Mouse (Mus musculus): Measurements from ENCODE around the gene Rxfp2. TPM values are rescaled to one million over a fixed set of nuclear protein-coding genes. Genes with fewer than 3 reads are reported as not detected.

Rxfp2 gene
- polyA plus RNA-seq, 1 experiment from 2014 or later, result not detected

- H3K4me2 ChIP-seq (ENCODE audit: low read depth, low read length), result no peak overlapping the region
- no peak overlapping the region for H3K9ac ChIP-seq (ENCODE audit: low read depth, low read length)
- H3K4me1 ChIP-seq (ENCODE audit: control insufficient read depth, low read depth, low read length), result no peaks in the 10 kb centered on the region
- no peaks in the 10 kb centered on the region for H3K9me3 ChIP-seq (replicated peaks; ENCODE audit: control insufficient read depth, low read length)
- no peaks in the 10 kb centered on the region for H3K36me3 ChIP-seq (ENCODE audit: control insufficient read depth, insufficient read depth)
- no peak overlapping the region for H3K27ac ChIP-seq (ENCODE audit: low read length)
- H3K27me3 ChIP-seq (ENCODE audit: control insufficient read depth, insufficient read depth, low read depth, low read length), result no peaks in the 10 kb centered on the region
- no peak for ATAC-seq (ENCODE audit: low read depth)
- no peak overlapping the region for H3K4me3 ChIP-seq (ENCODE audit: low read depth, low read length)
Observed at GRCm38 (mm10) chr5:150071738-150072137, 53.3 kb downstream of the Rxfp2 start.

GRCm38 (mm10) chr5:150079866-150080797, 61.7 kb downstream of the Rxfp2 start:
- Histone ChIP-seq H3K27me3 (ENCODE audit: control insufficient read depth, insufficient read depth, low read depth, low read length) (no peaks in the 10 kb centered on the region), H3K4me1 (ENCODE audit: control insufficient read depth, low read depth, low read length) (no peaks in the 10 kb centered on the region), H3K4me2 (ENCODE audit: low read depth, low read length) (no peak overlapping the region), H3K36me3 (ENCODE audit: control insufficient read depth, insufficient read depth) (no peaks in the 10 kb centered on the region), H3K9ac (ENCODE audit: low read depth, low read length) (no peak overlapping the region), H3K9me3 (replicated peaks; ENCODE audit: control insufficient read depth, low read length) (no peaks in the 10 kb centered on the region), H3K27ac (ENCODE audit: low read length) (no peak overlapping the region), H3K4me3 (ENCODE audit: low read depth, low read length) (no peak overlapping the region)
- ATAC-seq (ENCODE audit: low read depth), result no peak
- 32% methylated on average over 12 of the region's 12 CpGs for WGBS (ENCODE audit: insufficient replicate concordance)

GRCm38 (mm10) chr5:150082696-150083095, 64.2 kb downstream of the Rxfp2 start:
- Histone ChIP-seq H3K27ac (ENCODE audit: low read length) (no peak overlapping the region), H3K4me1 (ENCODE audit: control insufficient read depth, low read depth, low read length) (no peaks in the 10 kb centered on the region), H3K9me3 (replicated peaks; ENCODE audit: control insufficient read depth, low read length) (no peaks in the 10 kb centered on the region), H3K4me2 (ENCODE audit: low read depth, low read length) (no peak overlapping the region), H3K27me3 (ENCODE audit: control insufficient read depth, insufficient read depth, low read depth, low read length) (no peaks in the 10 kb centered on the region), H3K36me3 (ENCODE audit: control insufficient read depth, insufficient read depth) (no peaks in the 10 kb centered on the region), H3K4me3 (ENCODE audit: low read depth, low read length) (no peak overlapping the region), H3K9ac (ENCODE audit: low read depth, low read length) (no peak overlapping the region)
- 65% methylated on average over 14 of the region's 14 CpGs for WGBS (ENCODE audit: insufficient replicate concordance)
- no peak for ATAC-seq (ENCODE audit: low read depth)

GRCm38 (mm10) chr5:150083190-150083589, 64.7 kb downstream of the Rxfp2 start:
- Histone ChIP-seq H3K27ac (ENCODE audit: low read length) (no peak overlapping the region), H3K27me3 (ENCODE audit: control insufficient read depth, insufficient read depth, low read depth, low read length) (no peaks in the 10 kb centered on the region), H3K9ac (ENCODE audit: low read depth, low read length) (no peak overlapping the region), H3K36me3 (ENCODE audit: control insufficient read depth, insufficient read depth) (no peaks in the 10 kb centered on the region), H3K4me1 (ENCODE audit: control insufficient read depth, low read depth, low read length) (no peaks in the 10 kb centered on the region), H3K9me3 (replicated peaks; ENCODE audit: control insufficient read depth, low read length) (no peaks in the 10 kb centered on the region), H3K4me3 (ENCODE audit: low read depth, low read length) (no peak overlapping the region), H3K4me2 (ENCODE audit: low read depth, low read length) (no peak overlapping the region)
- 45% methylated on average over 5 of the region's 5 CpGs for WGBS (ENCODE audit: insufficient replicate concordance)
- no peak for ATAC-seq (ENCODE audit: low read depth)

GRCm38 (mm10) chr5:150097620-150098019, 79.1 kb downstream of the Rxfp2 start:
- no peak overlapping the region for H3K27ac ChIP-seq (ENCODE audit: low read length)
- no peak overlapping the region for H3K4me2 ChIP-seq (ENCODE audit: low read depth, low read length)
- no peaks in the 10 kb centered on the region for H3K27me3 ChIP-seq (ENCODE audit: control insufficient read depth, insufficient read depth, low read depth, low read length)
- WGBS (ENCODE audit: insufficient replicate concordance), result 5% methylated on average over 6 of the region's 6 CpGs
- no peaks in the 10 kb centered on the region for H3K36me3 ChIP-seq (ENCODE audit: control insufficient read depth, insufficient read depth)
- no peak overlapping the region for H3K4me3 ChIP-seq (ENCODE audit: low read depth, low read length)
- no peak overlapping the region for H3K9ac ChIP-seq (ENCODE audit: low read depth, low read length)
- ATAC-seq (ENCODE audit: low read depth), result no peak
- no peaks in the 10 kb centered on the region for H3K4me1 ChIP-seq (ENCODE audit: control insufficient read depth, low read depth, low read length)
- no peaks in the 10 kb centered on the region for H3K9me3 ChIP-seq (replicated peaks; ENCODE audit: control insufficient read depth, low read length)

- WGBS (ENCODE audit: insufficient replicate concordance), result 82% methylated on average over 12 of the region's 12 CpGs
- no peak for ATAC-seq (ENCODE audit: low read depth)
- H3K27ac ChIP-seq (ENCODE audit: low read length), result no peak overlapping the region
Observed at GRCm38 (mm10) chr5:150098754-150099153, 80.3 kb downstream of the Rxfp2 start.

GRCm38 (mm10) chr5:150101789-150102188, 83.3 kb downstream of the Rxfp2 start:
- Histone ChIP-seq H3K4me1 (ENCODE audit: control insufficient read depth, low read depth, low read length) (no peaks in the 10 kb centered on the region), H3K36me3 (ENCODE audit: control insufficient read depth, insufficient read depth) (no peaks in the 10 kb centered on the region), H3K27me3 (ENCODE audit: control insufficient read depth, insufficient read depth, low read depth, low read length) (no peaks in the 10 kb centered on the region), H3K9me3 (replicated peaks; ENCODE audit: control insufficient read depth, low read length) (no peaks in the 10 kb centered on the region), H3K4me2 (ENCODE audit: low read depth, low read length) (no peak overlapping the region), H3K27ac (ENCODE audit: low read length) (no peak overlapping the region), H3K4me3 (ENCODE audit: low read depth, low read length) (no peak overlapping the region), H3K9ac (ENCODE audit: low read depth, low read length) (no peak overlapping the region)
- ATAC-seq (ENCODE audit: low read depth), result no peak
- 60% methylated on average over 11 of the region's 11 CpGs for WGBS (ENCODE audit: insufficient replicate concordance)

More at GRCm38 (mm10) chr5:150098754-150099153, 80.3 kb downstream of the Rxfp2 start:
- Histone ChIP-seq H3K4me3 (ENCODE audit: low read depth, low read length) (no peak overlapping the region), H3K9ac (ENCODE audit: low read depth, low read length) (no peak overlapping the region), H3K36me3 (ENCODE audit: control insufficient read depth, insufficient read depth) (no peaks in the 10 kb centered on the region), H3K4me2 (ENCODE audit: low read depth, low read length) (no peak overlapping the region), H3K4me1 (ENCODE audit: control insufficient read depth, low read depth, low read length) (no peaks in the 10 kb centered on the region), H3K27me3 (ENCODE audit: control insufficient read depth, insufficient read depth, low read depth, low read length) (no peaks in the 10 kb centered on the region), H3K9me3 (replicated peaks; ENCODE audit: control insufficient read depth, low read length) (no peaks in the 10 kb centered on the region)

GRCm38 (mm10) chr5:150106358-150106757, 87.9 kb downstream of the Rxfp2 start:
- Histone ChIP-seq H3K4me2 (ENCODE audit: low read depth, low read length) (no peak overlapping the region), H3K36me3 (ENCODE audit: control insufficient read depth, insufficient read depth) (no peaks in the 10 kb centered on the region), H3K4me1 (ENCODE audit: control insufficient read depth, low read depth, low read length) (no peaks in the 10 kb centered on the region), H3K4me3 (ENCODE audit: low read depth, low read length) (no peak overlapping the region), H3K27ac (ENCODE audit: low read length) (no peak overlapping the region), H3K27me3 (ENCODE audit: control insufficient read depth, insufficient read depth, low read depth, low read length) (no peaks in the 10 kb centered on the region), H3K9ac (ENCODE audit: low read depth, low read length) (no peak overlapping the region), H3K9me3 (replicated peaks; ENCODE audit: control insufficient read depth, low read length) (no peaks in the 10 kb centered on the region)
- ATAC-seq (ENCODE audit: low read depth), result no peak
- WGBS (ENCODE audit: insufficient replicate concordance), result 53% methylated on average over 7 of the region's 7 CpGs

- H3K4me1 ChIP-seq (ENCODE audit: control insufficient read depth, low read depth, low read length), result no peaks in the 10 kb centered on the region; the same call in 1 of the 2 replicates
- H3K27ac ChIP-seq (ENCODE audit: low read length), result no peak overlapping the region
- no peak for ATAC-seq (ENCODE audit: low read depth)
- no peaks in the 10 kb centered on the region for H3K36me3 ChIP-seq (ENCODE audit: control insufficient read depth, insufficient read depth)
- H3K9ac ChIP-seq (ENCODE audit: low read depth, low read length), result no peak overlapping the region
- no peaks in the 10 kb centered on the region for H3K27me3 ChIP-seq (ENCODE audit: control insufficient read depth, insufficient read depth, low read depth, low read length)
- no peak overlapping the region for H3K4me2 ChIP-seq (ENCODE audit: low read depth, low read length)
- H3K4me3 ChIP-seq (ENCODE audit: low read depth, low read length), result no peak overlapping the region
- 47% methylated on average over 8 of the region's 8 CpGs for WGBS (ENCODE audit: insufficient replicate concordance)
- no peaks in the 10 kb centered on the region for H3K9me3 ChIP-seq (replicated peaks; ENCODE audit: control insufficient read depth, low read length)
Observed at GRCm38 (mm10) chr5:150111236-150111635, 92.8 kb downstream of the Rxfp2 start.
